Mouse (Mus musculus) lung, embryonic 16.5 days (tissue): ENCODE measurements at regions not wholly inside any gene's neighbourhood (a gene's known extent, or its start where the extent isn't known, plus 50 kb on each side); places are given as distances from the start of the nearest gene placed in this dataset.

Experiments
- ATAC-seq: fragments of 200-750 bp; cut with Nextera tagmentation; 2 replicates; pipeline ENCODE4 v1.8.0; 2017; ENCODE audit warnings: low read depth, mild to moderate bottlenecking, moderate library complexity
- H3K27ac ChIP-seq: fragments of 300-500 bp; sonication (generic); 2 replicates; pipeline ENCODE4 v1.5.1; 2014; ENCODE audit warnings: mild to moderate bottlenecking, control low read depth, low read length
- H3K27me3 ChIP-seq: fragments of 300-500 bp; sonication (generic); 2 replicates; pipeline ENCODE4 v1.6.1; 2014; ENCODE audit warnings: low read depth, low read length, mixed read lengths; ENCODE audit not compliant: control insufficient read depth, insufficient read depth
- H3K36me3 ChIP-seq: fragments of 300-500 bp; sonication (generic); 2 replicates; pipeline ENCODE4 v1.6.1; 2014; ENCODE audit warnings: low read length; ENCODE audit not compliant: control insufficient read depth, insufficient read depth
- H3K4me1 ChIP-seq: fragments of 300-500 bp; sonication (generic); replicated peaks from 2 replicates; pipeline ENCODE4 v1.6.1; 2014; ENCODE audit warnings: low read length, mixed read lengths; ENCODE audit not compliant: control insufficient read depth, insufficient read depth
- H3K4me2 ChIP-seq: fragments of 300-500 bp; sonication (generic); 2 replicates; pipeline ENCODE4 v1.6.1; 2014; ENCODE audit warnings: low read depth, low read length, control low read depth
- H3K4me3 ChIP-seq: fragments of 300-500 bp; sonication (generic); 2 replicates; pipeline ENCODE4 v1.5.1; 2014; ENCODE audit warnings: mild to moderate bottlenecking, low read length, control low read depth
- H3K9ac ChIP-seq: fragments of 300-500 bp; sonication (generic); 2 replicates; pipeline ENCODE4 v1.6.1; 2014; ENCODE audit warnings: low read length, control low read depth
- H3K9me3 ChIP-seq: fragments of 300-500 bp; sonication (generic); 2 replicates; pipeline ENCODE4 v1.6.1; 2016; ENCODE audit warnings: low read length; ENCODE audit not compliant: control insufficient read depth
- WGBS: fragments of 180-500 bp; shearing (Covaris S2); extraction: QIAGEN DNeasy Blood & Tissue Kit; methylation state at CpG from one replicate; pipeline ENCODE4 v1.1.7; 2014; 5-methylcytosine and 5-hydroxymethylcytosine counted together

DNA sequence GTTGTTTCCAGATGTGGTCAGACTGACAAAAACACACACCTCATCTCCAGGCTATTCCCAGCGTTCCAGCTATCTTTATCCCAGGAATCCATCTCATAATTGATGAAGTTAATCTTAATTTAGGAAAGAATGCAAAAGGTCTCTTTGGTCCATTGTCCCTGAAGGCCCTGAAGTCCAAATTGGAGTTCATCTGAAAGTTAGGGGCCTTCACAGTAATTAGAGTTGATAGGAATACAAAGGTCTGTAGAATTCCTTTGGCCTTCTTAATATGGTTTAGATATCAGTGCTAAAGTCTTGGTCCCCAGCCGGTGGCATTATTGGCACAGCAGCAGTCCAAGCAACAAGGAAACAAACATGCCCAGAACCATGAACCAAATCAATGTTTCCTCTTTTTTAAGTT lies 178.7 kb upstream of the Cdh5 start:
- Histone ChIP-seq H3K27ac (no peak overlapping the region), H3K9me3 (no peaks in the 10 kb centered on the region), H3K4me3 (no peak overlapping the region), H3K27me3 (no peaks in the 10 kb centered on the region), H3K4me1 (no peaks in the 10 kb centered on the region), H3K36me3 (no peaks in the 10 kb centered on the region), H3K4me2 (no peak overlapping the region), H3K9ac (no peak overlapping the region)
- ATAC-seq, result no peak
- WGBS, result 73% methylated on average over 2 of the region's 2 CpGs

DNA sequence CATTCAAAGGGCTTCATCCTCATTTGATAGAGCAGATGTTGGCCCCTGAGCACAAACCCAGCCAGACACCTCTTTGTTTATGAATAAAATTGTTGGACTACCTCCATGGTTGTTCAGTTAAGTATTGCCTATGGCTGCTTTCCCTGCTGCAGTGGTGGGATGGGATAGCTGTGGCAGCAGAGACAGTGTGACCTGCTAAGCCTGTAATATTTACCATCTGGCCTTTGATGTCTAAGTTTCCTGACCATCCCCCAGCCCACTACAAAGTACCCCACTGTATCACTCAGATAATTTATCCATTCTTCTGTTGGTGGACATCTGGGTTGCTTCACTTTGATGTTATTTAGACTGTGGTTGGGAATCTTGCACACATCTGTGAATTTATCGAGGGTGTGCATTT lies 168.7 kb upstream of the Cdh5 start:
- ATAC-seq, result peak; percentile 78
- Histone ChIP-seq H3K36me3 (no peaks in the 10 kb centered on the region), H3K27me3 (no peaks in the 10 kb centered on the region), H3K4me1 (no peaks in the 10 kb centered on the region), H3K4me3 (no peak overlapping the region), H3K9ac (no peak overlapping the region), H3K27ac (no peak overlapping the region), H3K9me3 (no peaks in the 10 kb centered on the region), H3K4me2 (no peak overlapping the region)
- WGBS, result 39% methylated on average over 1 of the region's 1 CpGs

DNA sequence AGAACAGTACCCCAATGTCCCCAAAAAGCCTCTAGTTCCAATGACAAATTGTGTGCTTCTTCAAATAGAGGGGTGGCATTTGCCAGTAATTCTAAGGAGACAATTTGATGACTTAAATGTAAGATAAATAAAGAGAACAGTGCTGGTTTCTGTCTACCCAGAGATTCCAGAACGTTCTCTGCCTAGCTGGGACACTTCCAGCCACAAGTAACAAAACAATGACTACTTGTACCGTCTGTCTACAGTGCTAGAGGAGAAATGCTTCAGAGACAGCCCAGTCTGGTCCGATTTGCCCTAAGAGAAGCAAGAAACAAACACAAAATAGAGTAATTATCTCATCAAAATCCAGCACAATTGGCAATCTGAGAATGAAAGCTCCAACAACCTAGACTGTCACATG lies 164.9 kb upstream of the Cdh5 start:
- no peak for ATAC-seq
- H3K9ac ChIP-seq, result no peak overlapping the region

DNA sequence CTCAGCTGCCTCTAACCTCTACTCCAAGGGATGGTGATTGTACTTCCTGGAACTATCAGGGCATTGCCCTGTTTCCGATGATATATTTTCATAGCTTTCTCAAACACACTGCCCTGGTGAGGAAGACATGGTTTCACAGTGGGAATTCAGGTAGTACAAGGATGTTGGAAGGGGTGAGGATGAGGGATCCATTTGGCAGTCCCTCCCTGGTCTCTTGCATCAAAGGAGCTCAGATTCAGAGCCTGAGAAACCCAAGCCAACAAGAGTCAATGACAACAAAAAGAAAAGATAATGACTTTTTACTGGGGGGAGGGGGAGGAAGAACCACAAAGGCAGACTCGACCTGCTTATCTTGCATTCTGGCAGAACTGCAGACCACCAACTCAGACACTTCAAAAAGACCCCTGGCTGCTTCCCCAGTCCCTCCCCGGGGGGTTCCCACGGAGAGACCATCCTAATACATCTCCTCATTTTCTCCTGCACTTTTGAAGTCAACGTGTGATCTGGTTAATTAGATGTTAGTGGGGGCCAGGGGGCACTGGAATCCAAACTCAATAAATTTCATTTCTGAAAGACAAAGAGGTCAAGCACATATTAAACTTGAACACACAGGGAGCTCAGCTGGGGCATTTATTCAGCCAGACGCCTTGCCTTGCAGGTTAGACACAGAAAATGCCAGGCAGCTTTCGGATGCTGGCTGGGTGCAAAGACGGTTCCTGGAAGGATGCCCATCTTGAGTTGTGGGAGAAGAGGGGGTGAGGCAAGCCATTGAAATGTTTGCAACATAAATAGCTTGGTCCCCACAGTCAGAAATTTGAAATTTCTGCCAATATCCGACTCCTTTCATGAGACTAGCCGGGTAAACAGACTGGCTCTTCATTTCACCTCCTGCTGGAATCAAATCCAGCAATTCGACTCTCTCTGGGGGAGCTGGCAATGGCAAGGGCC lies 162.9 kb upstream of the Cdh5 start:
- peak overlapping the region; percentile 34 for H3K27ac ChIP-seq

More for the DNA sequence above, 164.9 kb upstream of the Cdh5 start:
- H3K4me3 ChIP-seq, result no peak overlapping the region
- H3K27me3 ChIP-seq, result no peaks in the 10 kb centered on the region
- H3K4me2 ChIP-seq, result no peak overlapping the region
- no peak overlapping the region for H3K27ac ChIP-seq
- no peaks in the 10 kb centered on the region for H3K36me3 ChIP-seq
- H3K4me1 ChIP-seq, result peaks cover 6% of the 10 kb centered on the region
- H3K9me3 ChIP-seq, result no peaks in the 10 kb centered on the region
- 37% methylated on average over 3 of the region's 3 CpGs for WGBS

DNA sequence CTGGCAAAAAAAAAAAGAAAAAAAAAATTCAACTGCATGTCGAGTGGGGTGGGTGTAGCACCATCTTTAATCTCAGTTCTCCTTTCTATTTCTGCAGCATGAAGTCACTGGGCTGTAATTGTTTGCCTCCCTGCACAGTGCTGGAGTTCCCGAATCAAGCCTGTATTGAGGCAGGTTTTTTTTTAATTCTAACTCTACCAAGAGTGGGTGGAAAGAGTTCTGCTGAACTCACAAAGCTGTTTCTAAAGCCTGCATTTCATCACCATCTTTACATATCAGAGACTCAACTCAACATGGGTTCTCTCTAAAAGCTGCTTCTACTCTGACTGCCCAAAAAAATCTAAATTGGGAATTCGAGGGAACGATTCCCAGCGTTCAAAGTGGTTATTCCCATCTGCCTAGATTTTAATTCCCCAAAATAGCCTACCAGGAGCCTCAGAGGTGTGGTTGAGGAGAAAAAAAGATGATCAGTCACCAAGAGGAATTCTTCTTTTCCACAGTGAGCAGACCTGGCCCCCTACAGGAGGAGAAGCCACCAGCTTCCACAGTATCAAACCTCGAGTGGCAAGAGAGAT lies 160.4 kb upstream of the Cdh5 start:
- Histone ChIP-seq H3K27me3 (no peaks in the 10 kb centered on the region), H3K27ac (no peak overlapping the region), H3K9me3 (no peaks in the 10 kb centered on the region), H3K4me1 (peaks cover 6% of the 10 kb centered on the region), H3K4me3 (no peak overlapping the region), H3K4me2 (no peak overlapping the region), H3K9ac (no peak overlapping the region), H3K36me3 (no peaks in the 10 kb centered on the region)
- no peak for ATAC-seq
- WGBS, result 91% methylated on average over 6 of the region's 6 CpGs

More for the DNA sequence above, 162.9 kb upstream of the Cdh5 start:
- Histone ChIP-seq H3K9me3 (no peaks in the 10 kb centered on the region), H3K9ac (no peak overlapping the region), H3K27me3 (no peaks in the 10 kb centered on the region), H3K4me3 (no peak overlapping the region), H3K4me2 (no peak overlapping the region), H3K4me1 (peaks cover 6% of the 10 kb centered on the region), H3K36me3 (no peaks in the 10 kb centered on the region)
- 22% methylated on average over 11 of the region's 11 CpGs for WGBS
- peak; percentile 82 for ATAC-seq

DNA sequence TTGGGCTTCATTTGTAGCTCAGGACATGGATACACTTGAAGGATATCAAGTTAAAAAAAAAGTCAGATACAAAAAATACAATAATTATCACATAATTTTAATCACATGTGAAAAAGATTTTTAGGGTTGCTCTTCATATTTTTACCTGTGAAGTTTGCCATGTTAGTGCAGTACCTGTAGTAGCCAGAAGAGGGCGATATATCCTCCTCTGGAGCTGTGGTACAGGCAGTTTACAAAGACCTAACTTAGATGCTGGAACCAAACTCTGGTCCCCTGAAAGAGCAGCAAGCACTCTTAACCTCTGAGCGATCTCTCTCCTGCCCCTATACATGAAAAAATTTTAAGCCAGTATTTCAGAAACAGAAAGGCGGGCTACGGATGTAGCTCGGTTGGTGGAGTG lies 153.0 kb upstream of the Cdh5 start:
- Histone ChIP-seq H3K27me3 (no peaks in the 10 kb centered on the region), H3K36me3 (no peaks in the 10 kb centered on the region), H3K4me1 (no peaks in the 10 kb centered on the region), H3K4me2 (no peak overlapping the region), H3K4me3 (no peak overlapping the region), H3K9me3 (no peaks in the 10 kb centered on the region), H3K27ac (no peak overlapping the region), H3K9ac (no peak overlapping the region)
- 76% methylated on average over 5 of the region's 5 CpGs for WGBS
- ATAC-seq, result no peak

DNA sequence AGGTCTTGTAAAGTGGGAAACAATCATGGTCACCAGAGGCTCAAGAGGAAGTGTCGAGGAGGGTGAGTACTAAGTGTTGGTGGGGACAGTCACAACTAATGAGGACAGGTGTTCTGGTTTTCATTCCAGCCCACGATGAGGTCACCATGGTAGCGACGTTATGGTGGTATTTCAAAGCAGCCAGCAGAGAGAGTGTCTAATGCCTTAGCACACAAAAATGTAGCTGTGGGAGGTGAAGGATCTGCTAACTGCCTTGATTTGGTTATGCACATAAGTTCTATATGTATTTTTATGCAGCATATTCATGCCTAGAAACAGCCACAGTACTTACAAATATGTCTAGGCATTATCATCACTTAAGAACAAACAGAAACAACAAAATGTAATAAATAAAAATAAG lies 151.0 kb upstream of the Cdh5 start:
- no peaks in the 10 kb centered on the region for H3K4me1 ChIP-seq

DNA sequence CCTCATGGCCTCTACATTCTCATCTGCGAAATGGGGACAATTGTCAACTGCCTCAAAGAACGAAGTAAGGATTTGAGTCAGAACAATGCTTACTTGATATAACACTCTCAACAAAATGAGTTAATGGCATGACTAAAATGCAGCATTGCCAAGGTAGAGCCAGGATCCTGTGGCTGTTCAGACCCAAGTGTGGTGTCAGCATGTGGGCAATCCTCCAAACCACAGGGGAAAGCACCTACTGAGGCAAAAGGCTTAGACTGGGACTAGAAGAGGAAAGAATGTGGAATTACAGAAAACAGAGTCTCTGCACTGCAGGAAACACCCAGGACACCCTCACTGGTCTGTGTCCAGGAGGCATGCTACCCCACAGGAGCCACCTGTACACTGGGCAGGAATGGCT lies 147.8 kb upstream of the Cdh5 start:
- no peaks in the 10 kb centered on the region for H3K4me1 ChIP-seq
- no peak overlapping the region for H3K9ac ChIP-seq
- 92% methylated on average over 2 of the region's 2 CpGs for WGBS
- no peaks in the 10 kb centered on the region for H3K9me3 ChIP-seq
- H3K4me2 ChIP-seq, result no peak overlapping the region
- H3K27me3 ChIP-seq, result no peaks in the 10 kb centered on the region
- no peaks in the 10 kb centered on the region for H3K36me3 ChIP-seq
- no peak overlapping the region for H3K27ac ChIP-seq
- no peak for ATAC-seq
- no peak overlapping the region for H3K4me3 ChIP-seq

More for the DNA sequence above, 151.0 kb upstream of the Cdh5 start:
- H3K27me3 ChIP-seq, result no peaks in the 10 kb centered on the region
- no peak overlapping the region for H3K4me2 ChIP-seq
- no peak overlapping the region for H3K4me3 ChIP-seq
- H3K27ac ChIP-seq, result no peak overlapping the region
- H3K36me3 ChIP-seq, result no peaks in the 10 kb centered on the region
- no peak for ATAC-seq
- H3K9me3 ChIP-seq, result no peaks in the 10 kb centered on the region
- 58% methylated on average over 4 of the region's 4 CpGs for whole genome bisulfite sequencing
- H3K9ac ChIP-seq, result no peak overlapping the region

DNA sequence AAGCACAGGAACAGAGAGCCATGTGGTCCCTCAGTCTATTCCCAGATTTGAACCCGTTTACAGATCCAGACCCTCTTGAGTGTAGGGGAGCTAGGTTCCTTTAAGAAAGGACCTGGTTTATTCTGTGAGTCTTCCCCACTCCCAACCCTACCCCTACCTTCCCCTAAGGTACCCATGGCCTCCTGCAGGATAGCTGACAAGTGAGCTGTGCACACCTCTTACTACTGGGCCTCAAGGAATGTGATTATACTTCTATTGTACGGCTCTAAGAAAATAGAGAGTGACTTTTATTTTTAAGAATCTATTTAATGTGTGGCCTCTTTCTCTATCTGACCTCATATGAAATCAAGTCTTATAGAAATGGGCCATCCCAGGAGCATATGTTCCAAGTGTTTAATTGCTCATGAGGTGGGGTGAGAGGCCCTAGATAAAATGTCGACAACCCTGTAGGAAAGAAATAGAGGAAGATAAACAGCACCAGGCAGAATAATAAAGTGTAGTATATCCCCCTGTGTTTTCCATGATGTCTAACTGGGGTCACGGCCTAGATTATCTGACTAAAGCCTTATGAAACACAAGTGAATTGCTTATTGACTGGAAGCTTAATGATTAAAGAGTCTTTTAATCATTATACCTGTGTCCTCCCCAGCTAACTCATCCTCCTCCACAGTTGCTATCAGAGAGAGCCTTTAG lies 145.7 kb upstream of the Cdh5 start:
- Histone ChIP-seq H3K9me3 (no peaks in the 10 kb centered on the region), H3K27ac (no peak overlapping the region), H3K36me3 (no peaks in the 10 kb centered on the region), H3K4me2 (no peak overlapping the region), H3K4me3 (no peak overlapping the region), H3K27me3 (no peaks in the 10 kb centered on the region), H3K9ac (no peak overlapping the region), H3K4me1 (no peaks in the 10 kb centered on the region)
- 76% methylated on average over 4 of the region's 4 CpGs for WGBS
- ATAC-seq, result no peak
